Mouse (Mus musculus) MEL (cell line): ENCODE data around the gene Phf1. TPM values are rescaled to one million over a fixed set of nuclear protein-coding genes. Genes with fewer than 3 reads are reported as not detected.
"Not testable (repeated sequence)": the region's sequence is repeated elsewhere in the genome, so short reads cannot be mapped to it uniquely, and the experiment has no call there.

Experiments used
- DNase-seq: peaks from one replicate; pipeline ENCODE4 v3.0.0; 2011; ENCODE audit warnings: low read depth, low spot score
- H3K27ac ChIP-seq: 2 replicates; pipeline ENCODE4 v1.5.1; 2012; ENCODE audit warnings: low read depth, mild to moderate bottlenecking, control low read depth, low read length, moderate library complexity; ENCODE audit not compliant: control insufficient read depth
- H3K27me3 ChIP-seq, 2 experiments: fragments of 150-350 bp in 1 of 2; sonication (generic) in 1 of 2; 2 replicates each; pipeline ENCODE4 v1.6.1; 2012; ENCODE audit warnings: low read length in 2 of 2, mild to moderate bottlenecking in 2 of 2, improper control_type of control experiment in 1 of 2, moderate library complexity in 1 of 2; ENCODE audit not compliant: insufficient read depth in 2 of 2, control insufficient read depth in 1 of 2
- H3K36me3 ChIP-seq, 2 experiments: 2 replicates each; pipeline ENCODE4 v1.6.1; 2012 to 2014; ENCODE audit warnings: low read length in 2 of 2, improper control_type of control experiment in 1 of 2, inconsistent platforms in 1 of 2, mild to moderate bottlenecking in 1 of 2; ENCODE audit not compliant: insufficient read depth in 2 of 2, control insufficient read depth in 1 of 2
- H3K4me1 ChIP-seq, 2 experiments: fragments of 150-350 bp in 1 of 2; sonication (generic) in 1 of 2; 2 replicates each; pipeline ENCODE4 v1.6.1; 2012; ENCODE audit warnings: low read length in 2 of 2, improper control_type of control experiment in 1 of 2, mild to moderate bottlenecking in 1 of 2; ENCODE audit not compliant: insufficient read depth in 2 of 2, control insufficient read depth in 1 of 2
- H3K4me3 ChIP-seq, 2 experiments: fragments of 150-350 bp in 1 of 2; sonication (generic) in 1 of 2; 2 replicates each; pipeline ENCODE4 v1.5.1; 2012; ENCODE audit warnings: low read depth in 2 of 2, low read length in 2 of 2, mild to moderate bottlenecking in 2 of 2, moderate library complexity in 2 of 2, control low read depth in 1 of 2, improper control_type of control experiment in 1 of 2; ENCODE audit not compliant: control insufficient read depth in 1 of 2, insufficient read depth in 1 of 2
- H3K79me2 ChIP-seq: 2 replicates; pipeline ENCODE4 v1.6.1; 2012; ENCODE audit warnings: mild to moderate bottlenecking, low read length, moderate library complexity; ENCODE audit not compliant: control insufficient read depth, poor library complexity, insufficient read depth
- H3K9ac ChIP-seq: 2 replicates; pipeline ENCODE4 v1.6.1; 2012; ENCODE audit warnings: low read depth, mild to moderate bottlenecking, control low read depth, low read length, moderate library complexity; ENCODE audit not compliant: control insufficient read depth, poor library complexity, severe bottlenecking
- H3K9me3 ChIP-seq: fragments of 150-350 bp; sonication (generic); replicated peaks from 2 replicates; pipeline ENCODE4 v1.6.1; 2012; ENCODE audit warnings: mild to moderate bottlenecking, low read length, improper control_type of control experiment, moderate library complexity; ENCODE audit not compliant: insufficient read depth
- ETS1 ChIP-seq: IDR thresholded peaks from 2 replicates; pipeline ENCODE4 v1.6.1; 2012; ENCODE audit warnings: low read depth, mild to moderate bottlenecking, inconsistent platforms, low read length, improper control_type of control experiment, moderate library complexity
- GATA1 ChIP-seq: IDR thresholded peaks from 2 replicates; pipeline ENCODE4 v1.6.1; 2011; ENCODE audit warnings: low read depth, low read length, improper control_type of control experiment
- JUND ChIP-seq: IDR thresholded peaks from 2 replicates; pipeline ENCODE4 v1.6.1; 2011; ENCODE audit warnings: low read depth, mild to moderate bottlenecking, improper control_type of control experiment, low read length
- KAT2A ChIP-seq: conservative IDR thresholded peaks from 2 replicates; pipeline ENCODE4 v1.6.1; 2012; ENCODE audit warnings: low read depth, low read length, improper control_type of control experiment, inconsistent platforms
- MEF2A ChIP-seq: IDR thresholded peaks from 2 replicates; pipeline ENCODE4 v1.6.1; 2014; ENCODE audit warnings: low read depth, mild to moderate bottlenecking, inconsistent platforms, low read length, improper control_type of control experiment; ENCODE audit not compliant: poor library complexity, insufficient replicate concordance, severe bottlenecking; ENCODE audit errors: extremely low read depth
- MXI1 ChIP-seq: IDR thresholded peaks from 2 replicates; pipeline ENCODE4 v1.6.1; 2011; ENCODE audit warnings: mild to moderate bottlenecking, low read depth, low read length, improper control_type of control experiment
- MYB ChIP-seq: IDR thresholded peaks from 2 replicates; pipeline ENCODE4 v1.6.1; 2011; ENCODE audit warnings: mild to moderate bottlenecking, low read depth, low read length, improper control_type of control experiment
- MYC ChIP-seq: IDR thresholded peaks from 2 replicates; pipeline ENCODE4 v1.6.1; 2011; ENCODE audit warnings: low read depth, mild to moderate bottlenecking, low read length, improper control_type of control experiment, moderate library complexity
- NELFE ChIP-seq: IDR thresholded peaks from 2 replicates; pipeline ENCODE4 v1.6.1; 2011; ENCODE audit warnings: low read depth, low read length, improper control_type of control experiment
- NRF1 ChIP-seq: IDR thresholded peaks from 2 replicates; pipeline ENCODE4 v1.6.1; 2014; ENCODE audit warnings: low read depth, mild to moderate bottlenecking, inconsistent platforms, low read length, improper control_type of control experiment, moderate library complexity; ENCODE audit not compliant: poor library complexity, insufficient read depth, severe bottlenecking
- POLR2A ChIP-seq, 2 experiments: IDR thresholded peaks; 2 replicates each; pipeline ENCODE4 v1.6.1; 2011 to 2012; ENCODE audit warnings: low read length in 2 of 2, mild to moderate bottlenecking in 2 of 2, control low read depth in 1 of 2, improper control_type of control experiment in 1 of 2, low read depth in 1 of 2, moderate library complexity in 1 of 2; ENCODE audit not compliant: control insufficient read depth in 1 of 2, insufficient read depth in 1 of 2, poor library complexity in 1 of 2
- POLR2AphosphoS2 ChIP-seq: IDR thresholded peaks from 2 replicates; pipeline ENCODE4 v1.6.1; 2011; ENCODE audit warnings: low read length, improper control_type of control experiment
- RAD21 ChIP-seq: IDR thresholded peaks from 2 replicates; pipeline ENCODE4 v1.6.1; 2011; ENCODE audit warnings: mild to moderate bottlenecking, low read depth, low read length, improper control_type of control experiment
- ZC3H11A ChIP-seq: IDR thresholded peaks from 2 replicates; pipeline ENCODE4 v1.6.1; 2012; ENCODE audit warnings: low read depth, mild to moderate bottlenecking, inconsistent platforms, low read length, improper control_type of control experiment
- ZKSCAN1 ChIP-seq: IDR thresholded peaks from 2 replicates; pipeline ENCODE4 v1.6.1; 2012; ENCODE audit warnings: low read depth, mild to moderate bottlenecking, inconsistent platforms, low read length, improper control_type of control experiment, moderate library complexity
- polyA plus RNA-seq, 2 experiments: library from polyadenylated mRNA; stranded (reverse) in 1 of 2; unstranded in 1 of 2; fragments of >175 nt in 1 of 2; fragments of >200 nt in 1 of 2; gene quantifications; 2 replicates each; pipeline versions ENCODE4 v1.2.1 to v1.2.4; 2012; ENCODE audit warnings: low replicate concordance in 2 of 2, low read depth in 1 of 2; ENCODE audit not compliant: insufficient read length in 2 of 2, insufficient read depth in 1 of 2, missing spikeins in 1 of 2
- total RNA-seq: library from RNA; depleted of rRNA; stranded (reverse); fragments of 300-350 nt; gene quantifications from 2 replicates; pipeline ENCODE4 v1.2.3, GENCODE M21; 2012

Gene Phf1
- total and polyA plus RNA-seq, 3 experiments, result 2.9 to 9.5 TPM; not detected in 1

DNA sequence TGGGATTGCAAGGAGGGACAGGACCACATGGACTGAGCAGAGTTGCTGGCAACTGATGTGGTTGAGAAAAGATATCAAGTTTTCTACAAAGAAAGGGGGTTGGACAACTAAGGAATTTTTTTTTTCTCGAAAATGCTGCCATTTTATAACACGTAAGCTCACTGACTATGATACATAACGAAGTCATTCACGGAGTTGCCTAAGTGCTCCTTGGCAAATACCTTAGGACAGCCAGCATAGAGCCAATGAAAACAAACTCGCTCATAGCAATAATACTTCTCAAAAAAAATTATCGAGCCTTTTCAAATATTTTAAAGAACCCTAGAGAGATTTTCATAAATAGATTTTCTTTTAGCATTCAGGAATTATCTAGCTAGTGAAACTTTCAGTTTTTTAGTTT is 31.9 kb upstream of the Phf1 start:
- H3K4me1 ChIP-seq, result no peaks in the 10 kb centered on the region
- TF ChIP-seq MEF2A, result no peak
- no peak for TF ChIP-seq ETS1
- TF ChIP-seq ZC3H11A, result no peak
- TF ChIP-seq POLR2A (IDR thresholded peaks at IDR 0.05; ENCODE audit: control insufficient read depth in 1 of 2, insufficient read depth in 1 of 2, low read depth in 1 of 2, low read length in 2 of 2, poor library complexity in 1 of 2), result no peak
- no peak for TF ChIP-seq MYC
- no peak for TF ChIP-seq MYB
- TF ChIP-seq KAT2A, result no peak
- TF ChIP-seq POLR2AphosphoS2, result no peak
- no peak for TF ChIP-seq JUND
- TF ChIP-seq NRF1, result no peak
- no peaks in the 10 kb centered on the region for H3K36me3 ChIP-seq
- H3K27me3 ChIP-seq, result peaks cover 5 to 6% of the 10 kb centered on the region in 2 experiments; a peak in 3 of 4 replicates
- DNase-seq, result no peak
- no peak overlapping the region for H3K4me3 ChIP-seq
- H3K79me2 ChIP-seq, result no peaks in the 10 kb centered on the region
- no peak overlapping the region for H3K27ac ChIP-seq
- no peaks in the 10 kb centered on the region for H3K9me3 ChIP-seq
- no peak overlapping the region for H3K9ac ChIP-seq

- no peak for TF ChIP-seq NELFE
- TF ChIP-seq RAD21, result no peak
- no peak for TF ChIP-seq MXI1
- TF ChIP-seq ZKSCAN1, result no peak
- TF ChIP-seq ZC3H11A, result no peak
- TF ChIP-seq POLR2AphosphoS2, result no peak
- no peak for TF ChIP-seq GATA1
- Histone ChIP-seq H3K9ac (no peak overlapping the region), H3K36me3 (no peaks in the 10 kb centered on the region), H3K4me3 (no peak overlapping the region), H3K27ac (no peak overlapping the region), H3K79me2 (no peaks in the 10 kb centered on the region), H3K9me3 (no peaks in the 10 kb centered on the region), H3K27me3 (peaks cover 0 to 1% of the 10 kb centered on the region in 2 experiments; a peak in 2 of 4 replicates), H3K4me1 (no peaks in the 10 kb centered on the region)
- no peak for DNase-seq
These were observed 28.5 kb upstream of the Phf1 start for GRCm38 (mm10) chr17:26904320-26904719.

GRCm38 (mm10) chr17:26907506-26907905 is 25.3 kb upstream of the Phf1 start:
- H3K9ac ChIP-seq, H3K36me3 ChIP-seq, H3K9me3 ChIP-seq, H3K27ac ChIP-seq, H3K4me3 ChIP-seq, H3K27me3 ChIP-seq, H3K4me1 ChIP-seq, H3K79me2 ChIP-seq, DNase-seq: not testable (repeated sequence)
